Mouse (Mus musculus) kidney, postnatal 4 days (tissue): ENCODE data around the gene Ccl9.
A peak's percentile ranks its signal among the peaks of the same experiment; 100 is the strongest.

Experiments used
- DNase-seq, 2 experiments: peaks; one replicate each; pipeline ENCODE4 v3.0.0; 2021; ENCODE audit warnings: mixed read lengths in 2 of 2

Ccl9 gene

DNA sequence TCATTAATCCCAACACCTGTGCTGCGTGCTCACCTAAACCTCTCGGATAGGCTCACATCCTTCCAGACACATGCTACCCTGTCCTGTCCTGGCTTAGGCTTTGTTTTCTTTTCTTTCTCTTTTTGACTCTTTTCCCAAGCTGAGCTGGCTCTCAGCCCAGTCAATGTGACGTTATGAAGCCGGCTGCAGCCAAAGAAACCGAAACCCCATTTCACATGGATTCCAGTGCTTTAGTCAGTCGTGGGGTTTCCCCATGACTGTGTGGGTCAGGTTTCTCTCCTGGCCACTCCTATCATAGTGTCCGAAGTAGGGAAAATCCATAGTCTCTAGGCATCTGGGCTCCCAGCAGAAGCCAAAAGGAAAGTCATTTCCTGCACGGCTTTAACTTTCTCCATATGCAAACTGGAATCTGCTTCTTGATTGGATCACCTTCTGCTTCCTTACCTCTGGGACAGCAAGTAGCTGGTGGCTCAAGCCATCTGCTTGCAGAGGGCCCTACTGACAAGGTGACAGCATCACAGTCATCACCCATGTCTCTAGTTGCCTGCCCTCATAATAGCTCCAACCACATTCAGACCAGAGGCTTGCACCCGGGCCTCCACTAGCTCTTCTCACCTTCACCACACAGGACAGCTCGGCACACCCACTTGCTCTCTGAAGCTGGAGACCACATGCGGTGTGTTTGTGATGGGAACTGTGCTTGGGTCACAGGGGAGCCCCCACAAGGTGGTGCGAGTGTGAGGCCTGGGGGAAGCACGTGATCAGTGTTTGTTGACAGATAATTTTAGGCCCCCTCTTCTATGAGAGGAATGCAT lies 43.6 kb downstream of the Ccl9 start:
- DNase-seq: peak; percentile 81 to 84

DNA sequence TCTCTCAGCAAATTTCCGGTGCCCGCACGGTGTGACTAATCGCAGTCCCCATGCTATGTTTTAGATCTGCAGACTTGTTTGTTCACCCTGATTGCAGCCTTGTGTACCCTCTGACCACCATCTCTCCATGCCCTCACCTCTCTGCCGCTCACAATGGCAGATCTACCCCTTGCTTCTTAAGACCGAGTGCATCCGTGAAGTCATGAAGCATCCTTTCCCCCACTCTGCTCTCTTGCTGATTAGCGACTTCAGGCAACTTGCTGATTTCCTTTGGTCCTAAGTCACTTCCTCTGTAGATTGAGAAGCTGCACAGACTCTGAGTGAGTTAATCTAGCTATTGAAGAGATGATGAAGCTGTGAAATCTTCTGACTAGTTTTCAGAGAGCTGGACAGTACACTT lies 44.3 kb downstream of the Ccl9 start:
- no peak for DNase-seq

DNA sequence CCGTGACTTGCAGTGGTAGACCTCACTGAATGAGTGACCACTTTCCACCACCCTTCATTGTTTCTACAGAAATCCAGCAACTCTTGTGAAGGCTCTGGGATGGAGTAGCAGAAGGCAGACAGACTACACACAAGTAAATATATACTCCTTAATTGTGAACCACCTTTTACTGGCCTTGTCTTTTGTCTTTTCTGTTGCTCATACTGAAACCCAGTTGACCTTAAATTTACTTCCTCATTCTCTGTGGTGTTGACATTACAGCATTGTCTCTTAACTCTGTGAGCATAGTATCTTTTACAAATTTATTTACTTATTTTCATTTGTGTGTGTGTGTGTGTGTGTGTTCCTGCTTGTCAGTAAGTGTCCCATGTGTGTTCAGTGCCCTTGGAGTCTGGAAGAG lies 45.2 kb downstream of the Ccl9 start:
- no peak for DNase-seq

DNA sequence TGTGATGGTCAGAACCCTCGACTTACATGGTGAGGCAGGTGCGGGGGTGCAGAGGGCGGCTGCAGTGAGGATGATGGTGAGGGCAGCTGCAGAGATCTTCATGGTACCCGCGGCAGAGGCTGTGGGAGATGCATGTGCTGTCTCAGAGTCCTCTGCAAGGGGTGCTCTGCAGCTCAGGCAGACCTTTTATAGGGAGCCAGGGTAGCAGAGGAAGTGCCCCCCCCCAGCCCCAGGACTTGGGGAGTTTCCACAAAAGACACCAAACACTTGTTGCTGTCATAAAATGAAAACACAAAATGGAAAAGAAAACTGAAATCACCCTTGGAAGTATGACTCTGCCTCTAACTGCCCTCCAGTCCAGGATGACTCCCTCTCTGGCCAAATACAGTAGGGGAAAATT lies 48.1 kb downstream of the Ccl9 start, which contains the start of gene Ccl5:
TSS of gene Ccl5 (minus strand) at position 159 of the 400 bp plus-strand sequence.
- DNase-seq: no peak

DNA sequence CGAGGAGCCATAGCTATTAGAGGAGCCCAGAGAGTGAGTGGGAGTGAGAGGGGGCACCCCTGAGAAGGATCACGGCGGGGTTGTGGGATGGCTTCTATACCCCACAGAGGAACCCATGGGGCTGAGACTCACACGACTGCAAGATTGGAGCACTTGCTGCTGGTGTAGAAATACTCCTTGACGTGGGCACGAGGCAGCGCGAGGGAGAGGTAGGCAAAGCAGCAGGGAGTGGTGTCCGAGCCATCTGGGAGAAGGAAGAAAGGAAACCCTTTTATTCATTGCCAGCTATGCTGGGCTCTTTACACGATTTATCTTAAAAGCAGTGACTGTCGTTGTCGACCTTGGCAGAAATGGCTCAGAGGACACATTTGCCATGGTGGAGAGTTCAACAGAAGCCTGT lies 49.4 kb downstream of the Ccl9 start:
- no peak for DNase-seq
